Mouse (Mus musculus): ENCODE measurements around the gene Relb. TPM values are rescaled to one million over a fixed set of nuclear protein-coding genes. Genes with fewer than 3 reads are reported as not detected.
A peak's percentile ranks its signal among the peaks of the same experiment; 100 is the strongest.

Relb gene
- total RNA-seq, 1 experiment, result 13.9 TPM

DNA sequence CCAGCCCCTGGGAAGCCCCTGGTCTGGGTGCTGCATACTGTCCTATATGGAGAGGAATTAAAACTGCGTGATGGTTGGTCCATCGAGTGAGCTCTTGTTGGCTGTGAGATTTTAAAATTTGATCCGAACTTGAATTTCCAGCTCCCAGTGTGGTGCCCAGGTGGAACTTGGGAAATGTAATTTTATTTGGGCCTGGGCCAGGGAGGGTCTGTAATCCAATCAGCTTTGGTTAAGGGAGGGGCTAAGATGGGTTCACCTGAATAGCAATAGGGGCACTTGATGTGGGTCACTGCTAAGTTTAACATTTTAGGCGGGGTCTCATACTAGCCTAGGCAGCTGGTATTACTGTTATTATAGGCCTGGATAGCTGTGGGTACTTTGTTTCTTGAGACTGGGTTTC lies 50.8 kb downstream of the Relb start:
- DNase-seq (ENCODE audit: low read depth, low spot score), result no peak
- peaks cover 26% of the 10 kb centered on the region for H3K36me3 ChIP-seq (ENCODE audit: control insufficient read depth, insufficient read depth, low read length, poor library complexity, severe bottlenecking)
- in situ Hi-C loops (cut with MboI; ENCODE audit: low sequenced_read_pairs in 2 of 2, unreplicated experiment in 2 of 2), result no loop called here
- H3K9me3 ChIP-seq (ENCODE audit: control insufficient read depth, insufficient read depth, low read depth, low read length), result no peaks in the 10 kb centered on the region
- H3K4me3 ChIP-seq (ENCODE audit: insufficient read depth in 1 of 2, low read depth in 1 of 2, low read length in 2 of 2, poor library complexity in 1 of 2, severe bottlenecking in 1 of 2), result peak overlapping the region; percentile 78 to 84
- TF ChIP-seq MAFK (IDR thresholded peaks at IDR 0.05; ENCODE audit: insufficient read depth, low read depth, low read length) (no peak), CHD2 (IDR thresholded peaks at IDR 0.05; ENCODE audit: low read depth, low read length) (no peak), ZC3H11A (IDR thresholded peaks at IDR 0.05; ENCODE audit: borderline replicate concordance, low read depth, low read length) (no peak), HCFC1 (IDR thresholded peaks at IDR 0.05; ENCODE audit: borderline replicate concordance, insufficient read depth, low read length) (no peak)
- peaks cover 5 to 30% of the 10 kb centered on the region in 2 experiments for H3K4me1 ChIP-seq (ENCODE audit: control insufficient read depth in 2 of 2, insufficient read depth in 2 of 2, low read length in 2 of 2, poor library complexity in 1 of 2)
- no peak overlapping the region for H3K27ac ChIP-seq (ENCODE audit: insufficient read depth, low read depth, low read length, poor library complexity, severe bottlenecking)
- H3K9ac ChIP-seq (ENCODE audit: insufficient read depth, low read depth, low read length, poor library complexity, severe bottlenecking), result peak overlapping the region; percentile 80

DNA sequence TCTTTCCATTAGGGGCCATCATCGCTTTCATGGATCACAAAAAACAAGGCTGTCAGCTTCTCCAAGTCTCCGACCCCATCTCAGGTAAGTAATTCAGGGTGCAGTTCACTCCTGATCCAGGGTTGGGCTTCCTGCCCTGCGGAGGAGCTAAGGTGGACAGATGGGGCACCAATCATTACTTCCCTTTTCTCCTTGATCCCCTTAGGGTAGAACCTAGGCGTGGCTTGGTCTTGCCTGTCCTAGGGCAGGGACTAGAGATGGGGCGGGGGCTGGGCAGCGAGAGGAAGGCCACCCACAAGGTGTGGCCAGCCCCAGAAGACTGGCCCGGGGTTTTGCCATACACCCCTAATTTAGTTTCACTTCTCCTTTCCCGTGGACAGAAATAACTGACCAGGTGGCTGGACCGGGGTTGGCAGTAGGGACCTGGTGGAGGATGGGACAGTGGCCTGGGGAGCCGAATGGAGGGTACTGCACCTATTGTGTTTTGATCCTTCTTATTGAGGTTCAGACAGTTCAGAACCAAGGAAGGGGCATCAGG lies 51.3 kb downstream of the Relb start:
- peaks cover 5 to 30% of the 10 kb centered on the region in 2 experiments for H3K4me1 ChIP-seq (ENCODE audit: control insufficient read depth in 2 of 2, insufficient read depth in 2 of 2, low read length in 2 of 2, poor library complexity in 1 of 2)
- TF ChIP-seq HCFC1 (IDR thresholded peaks at IDR 0.05; ENCODE audit: borderline replicate concordance, insufficient read depth, low read length) (no peak), ZC3H11A (IDR thresholded peaks at IDR 0.05; ENCODE audit: borderline replicate concordance, low read depth, low read length) (no peak), CHD2 (IDR thresholded peaks at IDR 0.05; ENCODE audit: low read depth, low read length) (no peak), ZNF384 (IDR thresholded peaks at IDR 0.05; ENCODE audit: low read depth, low read length) (no peak), MAFK (IDR thresholded peaks at IDR 0.05; ENCODE audit: insufficient read depth, low read depth, low read length) (no peak)
- no peak overlapping the region for H3K27ac ChIP-seq (ENCODE audit: insufficient read depth, low read depth, low read length, poor library complexity, severe bottlenecking)
- no peak for DNase-seq (ENCODE audit: low read depth, low spot score)
- in situ Hi-C loops (cut with MboI; ENCODE audit: low sequenced_read_pairs in 2 of 2, unreplicated experiment in 2 of 2), result no loop called here
- H3K9me3 ChIP-seq (ENCODE audit: control insufficient read depth, insufficient read depth, low read depth, low read length), result no peaks in the 10 kb centered on the region
- peak overlapping the region; percentile 78 to 84 for H3K4me3 ChIP-seq (ENCODE audit: insufficient read depth in 1 of 2, low read depth in 1 of 2, low read length in 2 of 2, poor library complexity in 1 of 2, severe bottlenecking in 1 of 2)
- peak overlapping the region; percentile 80 for H3K9ac ChIP-seq (ENCODE audit: insufficient read depth, low read depth, low read length, poor library complexity, severe bottlenecking)
- peaks cover 26% of the 10 kb centered on the region for H3K36me3 ChIP-seq (ENCODE audit: control insufficient read depth, insufficient read depth, low read length, poor library complexity, severe bottlenecking)

DNA sequence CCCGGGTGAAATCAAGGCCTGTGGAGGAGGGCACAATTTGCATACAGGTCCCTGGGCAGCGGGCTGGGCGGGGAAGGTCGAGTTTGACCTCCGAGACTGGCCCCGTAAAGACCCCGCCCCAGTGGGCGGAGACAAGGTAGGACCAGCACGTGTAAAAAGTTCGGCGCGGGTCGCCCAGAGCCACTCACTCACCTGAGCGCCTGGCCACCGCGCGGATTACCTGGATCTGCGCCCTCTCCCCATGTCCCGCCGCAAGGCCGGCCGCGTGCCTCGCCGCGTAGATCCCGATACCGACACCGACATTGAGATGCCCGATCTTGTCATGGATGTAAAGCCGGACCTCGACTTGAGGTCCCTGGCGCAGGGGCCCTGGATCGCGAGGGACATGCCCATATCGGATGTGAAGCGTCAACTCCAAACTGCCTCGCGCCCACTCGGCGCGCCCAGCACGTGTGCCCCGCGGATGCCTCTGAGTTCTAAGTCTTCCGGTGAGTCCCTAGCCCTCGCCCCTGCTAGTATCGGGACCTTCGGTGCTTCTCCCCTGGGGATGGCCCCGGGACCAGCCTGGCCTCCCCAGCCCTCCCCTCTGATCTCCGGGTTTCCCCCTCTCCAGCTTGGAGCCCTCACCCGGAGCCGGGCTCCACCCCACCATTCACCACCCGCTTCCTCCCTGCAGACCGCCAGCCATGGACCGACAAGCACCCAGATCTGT lies 51.9 kb downstream of the Relb start, which contains the start of the genes Zfp296 and Gemin7:
Gene Zfp296 (plus strand): TSS at position 147 of the 712 bp plus-strand sequence.
Gene Gemin7 (minus strand): TSS at position 455 of the 712 bp plus-strand sequence.
- H3K9me3 ChIP-seq (ENCODE audit: control insufficient read depth, insufficient read depth, low read depth, low read length), result no peaks in the 10 kb centered on the region
- peak within 1 kb of the TSS; percentile 80 for H3K9ac ChIP-seq (ENCODE audit: insufficient read depth, low read depth, low read length, poor library complexity, severe bottlenecking)
- no peak for TF ChIP-seq MAFK (IDR thresholded peaks at IDR 0.05; ENCODE audit: insufficient read depth, low read depth, low read length)
- no peak for TF ChIP-seq ZC3H11A (IDR thresholded peaks at IDR 0.05; ENCODE audit: borderline replicate concordance, low read depth, low read length)
- no peak for TF ChIP-seq ZNF384 (IDR thresholded peaks at IDR 0.05; ENCODE audit: low read depth, low read length)
- TF ChIP-seq HCFC1 (IDR thresholded peaks at IDR 0.05; ENCODE audit: borderline replicate concordance, insufficient read depth, low read length), result no peak
- no peak for TF ChIP-seq CHD2 (IDR thresholded peaks at IDR 0.05; ENCODE audit: low read depth, low read length)
- peaks cover 5 to 27% of the 10 kb centered on the region in 2 experiments for H3K4me1 ChIP-seq (ENCODE audit: control insufficient read depth in 2 of 2, insufficient read depth in 2 of 2, low read length in 2 of 2, poor library complexity in 1 of 2)
- in situ Hi-C loops (cut with MboI; ENCODE audit: low sequenced_read_pairs in 2 of 2, unreplicated experiment in 2 of 2), result no loop called here
- H3K27ac ChIP-seq (ENCODE audit: insufficient read depth, low read depth, low read length, poor library complexity, severe bottlenecking), result peak within 1 kb of the TSS; percentile 26; the same call in 1 of the 2 replicates
- DNase-seq (ENCODE audit: low read depth, low spot score), result peak; percentile 59
- peak within 1 kb of the TSS; percentile 78 to 84 for H3K4me3 ChIP-seq (ENCODE audit: insufficient read depth in 1 of 2, low read depth in 1 of 2, low read length in 2 of 2, poor library complexity in 1 of 2, severe bottlenecking in 1 of 2)
- peaks cover 22% of the 10 kb centered on the region for H3K36me3 ChIP-seq (ENCODE audit: control insufficient read depth, insufficient read depth, low read length, poor library complexity, severe bottlenecking)

DNA sequence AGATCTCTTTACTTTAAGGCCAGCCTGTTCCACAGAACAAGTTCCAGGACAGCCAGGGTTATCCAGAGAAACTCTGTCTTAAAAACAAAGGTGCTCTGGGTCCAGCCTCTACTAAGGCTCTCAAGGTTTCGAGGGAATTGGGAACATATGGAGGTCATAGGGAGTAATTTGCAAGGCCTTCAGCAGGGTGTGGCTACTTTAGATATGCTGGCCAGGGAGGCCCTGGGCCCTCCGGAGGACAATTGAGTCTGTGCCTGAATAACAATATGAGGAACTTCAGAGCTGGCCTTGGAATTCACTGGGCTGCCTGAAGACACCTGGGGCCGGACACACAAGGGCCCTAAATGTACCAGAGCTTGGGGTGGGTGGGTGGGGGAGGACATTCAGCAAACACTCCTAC lies 53.7 kb downstream of the Relb start:
- Histone ChIP-seq H3K4me1 (ENCODE audit: control insufficient read depth in 2 of 2, insufficient read depth in 2 of 2, low read length in 2 of 2, poor library complexity in 1 of 2) (peaks cover 7 to 23% of the 10 kb centered on the region in 2 experiments), H3K9me3 (ENCODE audit: control insufficient read depth, insufficient read depth, low read depth, low read length) (no peaks in the 10 kb centered on the region), H3K27ac (ENCODE audit: insufficient read depth, low read depth, low read length, poor library complexity, severe bottlenecking) (peak overlapping the region; percentile 26; the same call in 1 of the 2 replicates), H3K4me3 (ENCODE audit: insufficient read depth in 1 of 2, low read depth in 1 of 2, low read length in 2 of 2, poor library complexity in 1 of 2, severe bottlenecking in 1 of 2) (no peak overlapping the region), H3K9ac (ENCODE audit: insufficient read depth, low read depth, low read length, poor library complexity, severe bottlenecking) (no peak overlapping the region), H3K36me3 (ENCODE audit: control insufficient read depth, insufficient read depth, low read length, poor library complexity, severe bottlenecking) (peaks cover 15% of the 10 kb centered on the region)
- TF ChIP-seq ZC3H11A (IDR thresholded peaks at IDR 0.05; ENCODE audit: borderline replicate concordance, low read depth, low read length), result no peak
- no peak for TF ChIP-seq MAFK (IDR thresholded peaks at IDR 0.05; ENCODE audit: insufficient read depth, low read depth, low read length)
- TF ChIP-seq CHD2 (IDR thresholded peaks at IDR 0.05; ENCODE audit: low read depth, low read length), result no peak
- TF ChIP-seq HCFC1 (IDR thresholded peaks at IDR 0.05; ENCODE audit: borderline replicate concordance, insufficient read depth, low read length), result no peak
- TF ChIP-seq ZNF384 (IDR thresholded peaks at IDR 0.05; ENCODE audit: low read depth, low read length), result no peak
- DNase-seq (ENCODE audit: low read depth, low spot score), result no peak
- in situ Hi-C loops (cut with MboI; ENCODE audit: low sequenced_read_pairs in 2 of 2, unreplicated experiment in 2 of 2), result no loop called here
